ENCODE assay signal across 17 mouse cellular contexts in the genomic region with DNA sequence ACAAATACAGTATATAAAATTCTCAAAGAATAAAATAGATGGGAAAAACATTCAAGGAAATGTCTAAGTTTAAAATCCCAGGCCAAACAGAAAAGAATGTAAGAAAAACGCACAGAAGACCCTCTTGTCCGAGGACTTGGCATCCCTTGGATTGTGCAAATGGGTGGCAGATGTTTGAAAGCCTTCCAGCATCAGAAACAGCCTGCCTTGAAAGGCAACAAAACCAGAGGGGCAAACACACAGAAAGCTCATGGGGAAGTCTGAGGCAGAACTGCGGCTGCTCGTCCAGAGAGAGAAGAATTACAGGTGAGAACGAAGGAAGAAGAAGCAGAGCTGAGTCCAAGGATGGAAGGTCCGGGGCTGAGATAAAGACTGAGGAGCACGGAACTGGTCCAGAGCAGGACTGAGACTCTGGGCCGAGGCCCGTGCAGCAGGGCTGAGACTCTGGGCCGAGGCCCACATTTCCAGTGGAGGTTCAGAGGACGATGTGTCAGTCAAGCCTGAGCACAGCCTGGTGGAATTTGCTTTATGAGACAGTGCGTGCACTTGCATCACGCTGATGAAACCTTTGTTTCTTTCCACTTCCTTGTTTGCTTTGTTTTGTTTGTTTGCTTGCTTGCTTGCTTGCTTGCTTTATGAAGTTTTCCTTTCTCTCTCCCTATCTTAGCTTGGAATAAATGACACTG.
DNase-seq lines count a peak whose midpoint lies in the region; ATAC-seq and TF ChIP-seq lines count a peak whose summit lies in the region.
"Had no signal": no experiment of that assay in that cellular context is flagged by ENCODE, and none has a peak within 500 bp of the region (broad histone marks: within the 10 kb centered on the region; RNA-seq: fewer than 3 reads in every experiment).

No protein-coding gene starts in this region.

- DNase-seq in liver, embryonic 11.5 days (ENCODE audit: low spot score) = no peak
- no peak for DNase-seq in stomach, postnatal 0 days (ENCODE audit: low spot score)
- DNase-seq in adipocyte (ENCODE audit: low spot score) = no peak
- DNase-seq: adrenal gland, adult 8-10 months; cerebellum, adult 18-20 months; gastrocnemius, postnatal 25 days; lung, postnatal 14 days; right cerebral cortex, postnatal 14 days; thymus, postnatal 36 days had no signal

- peaks cover 5 to 9% of the 10 kb centered on the region in 2 experiments; a peak in 2 of 4 replicates for H3K4me1 ChIP-seq in heart, embryonic 14.5 days (ENCODE audit: control insufficient read depth in 2 of 2, insufficient read depth in 2 of 2, low read length in 2 of 2)
- peaks cover 3% of the 10 kb centered on the region; the same call in 1 of the 2 replicates for H3K4me1 ChIP-seq in heart, embryonic 11.5 days (ENCODE audit: control insufficient read depth, insufficient read depth, low read length)
- H3K4me1 ChIP-seq in liver, embryonic 16.5 days (ENCODE audit: control insufficient read depth, low read depth, low read length) = peaks cover 9% of the 10 kb centered on the region
- no peaks in the 10 kb centered on the region; the same call in 1 of the 2 replicates for H3K4me1 ChIP-seq in liver, embryonic 11.5 days (replicated peaks; ENCODE audit: control insufficient read depth, insufficient read depth, low read length)
- H3K4me1 ChIP-seq in forebrain, embryonic 16.5 days (replicated peaks; ENCODE audit: control insufficient read depth, insufficient read depth, low read length) = peaks cover 11% of the 10 kb centered on the region; the same call in 1 of the 2 replicates
- no peaks in the 10 kb centered on the region for H3K4me1 ChIP-seq in stomach, postnatal 0 days (replicated peaks; ENCODE audit: control insufficient read depth, insufficient read depth)

- no peak overlapping the region for H3K4me2 ChIP-seq in heart, embryonic 14.5 days (ENCODE audit: low read length)
- H3K4me2 ChIP-seq in heart, embryonic 11.5 days = no peak overlapping the region
- H3K4me2 ChIP-seq in liver, embryonic 16.5 days (ENCODE audit: low read depth, low read length) = peak overlapping the region; percentile 20; the same call in 1 of the 2 replicates
- H3K4me2 ChIP-seq in liver, embryonic 11.5 days = no peak overlapping the region
- H3K4me2 ChIP-seq in forebrain, embryonic 16.5 days (ENCODE audit: low read length) = no peak overlapping the region
- H3K4me2 ChIP-seq in stomach, postnatal 0 days (replicated peaks; ENCODE audit: low read depth) = no peak overlapping the region
- H3K4me2 ChIP-seq: heart, embryonic 13.5 days; limb, embryonic 12.5 days; stomach, embryonic 15.5 days had no signal

- WGBS in heart, embryonic 14.5 days = 84% methylated on average over 13 of the region's 13 CpGs
- 85% methylated on average over 13 of the region's 13 CpGs for WGBS in heart, embryonic 11.5 days (ENCODE audit: insufficient replicate concordance)
- WGBS in liver, embryonic 16.5 days (ENCODE audit: insufficient replicate concordance) = 52% methylated on average over 13 of the region's 13 CpGs
- 74% methylated on average over 13 of the region's 13 CpGs for WGBS in liver, embryonic 11.5 days
- 65% methylated on average over 13 of the region's 13 CpGs for WGBS in forebrain, embryonic 16.5 days
- 70% methylated on average over 13 of the region's 13 CpGs for WGBS in stomach, postnatal 0 days

- no peak overlapping the region for H3K9ac ChIP-seq in heart, embryonic 14.5 days (ENCODE audit: low read length)
- H3K9ac ChIP-seq in heart, embryonic 11.5 days (ENCODE audit: low read depth, low read length) = no peak overlapping the region
- H3K9ac ChIP-seq in liver, embryonic 16.5 days (ENCODE audit: low read depth, low read length) = no peak overlapping the region
- no peak overlapping the region for H3K9ac ChIP-seq in liver, embryonic 11.5 days (ENCODE audit: low read depth, low read length)
- no peak overlapping the region for H3K9ac ChIP-seq in forebrain, embryonic 16.5 days (replicated peaks; ENCODE audit: low read depth, low read length)
- H3K9ac ChIP-seq in stomach, postnatal 0 days (ENCODE audit: low read length) = no peak overlapping the region
- H3K9ac ChIP-seq: heart, embryonic 13.5 days; limb, embryonic 12.5 days; stomach, embryonic 15.5 days had no signal

- no peak for ATAC-seq in heart, embryonic 14.5 days (ENCODE audit: insufficient number of reproducible peaks, insufficient read depth, low FRiP score, low read depth)
- ATAC-seq in heart, embryonic 11.5 days (replicated peaks; ENCODE audit: insufficient number of reproducible peaks, low FRiP score, low TSS enrichment) = no peak
- ATAC-seq in liver, embryonic 16.5 days (ENCODE audit: low read depth) = no peak; the same call in 1 of the 2 replicates
- no peak for ATAC-seq in liver, embryonic 11.5 days (replicated peaks; ENCODE audit: low FRiP score)
- peak; percentile 75; the same call in 1 of the 2 replicates for ATAC-seq in forebrain, embryonic 16.5 days
- peak; percentile 67 for ATAC-seq in stomach, postnatal 0 days (ENCODE audit: low FRiP score, low TSS enrichment)
- ATAC-seq: Patski had no signal

- no peak for TF ChIP-seq CTCF in stomach, postnatal 0 days (IDR thresholded peaks at IDR 0.05; ENCODE audit: low read depth)

- no peaks in the 10 kb centered on the region for H3K27me3 ChIP-seq in heart, embryonic 14.5 days (ENCODE audit: control insufficient read depth, insufficient read depth, low read length)
- no peaks in the 10 kb centered on the region for H3K27me3 ChIP-seq in heart, embryonic 11.5 days (ENCODE audit: control insufficient read depth, insufficient read depth, low read length)
- no peaks in the 10 kb centered on the region for H3K27me3 ChIP-seq in liver, embryonic 16.5 days (ENCODE audit: control insufficient read depth, insufficient read depth, low read depth, low read length)
- no peaks in the 10 kb centered on the region for H3K27me3 ChIP-seq in liver, embryonic 11.5 days (replicated peaks; ENCODE audit: control insufficient read depth, insufficient read depth, low read length)
- H3K27me3 ChIP-seq in forebrain, embryonic 16.5 days (replicated peaks; ENCODE audit: control insufficient read depth, insufficient read depth, low read length) = no peaks in the 10 kb centered on the region
- H3K27me3 ChIP-seq in stomach, postnatal 0 days (ENCODE audit: control insufficient read depth, insufficient read depth, low read length) = no peaks in the 10 kb centered on the region
- H3K27me3 ChIP-seq: heart, embryonic 13.5 days; limb, embryonic 12.5 days; Patski; stomach, embryonic 15.5 days had no signal

- no peak for TF ChIP-seq EP300 in stomach, postnatal 0 days (optimal IDR thresholded peaks at IDR 0.05)

- no peak overlapping the region for H3K4me3 ChIP-seq in heart, embryonic 14.5 days (ENCODE audit: control insufficient read depth in 1 of 2, insufficient read depth in 1 of 2, low read depth in 1 of 2, low read length in 2 of 2)
- no peak overlapping the region for H3K4me3 ChIP-seq in heart, embryonic 11.5 days (ENCODE audit: low read depth, low read length)
- H3K4me3 ChIP-seq in liver, embryonic 16.5 days (ENCODE audit: low read depth, low read length) = no peak overlapping the region
- H3K4me3 ChIP-seq in liver, embryonic 11.5 days (ENCODE audit: low read depth, low read length) = no peak overlapping the region
- H3K4me3 ChIP-seq in forebrain, embryonic 16.5 days (replicated peaks; ENCODE audit: low read length) = no peak overlapping the region
- no peak overlapping the region for H3K4me3 ChIP-seq in stomach, postnatal 0 days (ENCODE audit: low read depth, low read length)
- H3K4me3 ChIP-seq: heart, embryonic 13.5 days; limb, embryonic 12.5 days; stomach, embryonic 15.5 days had no signal

- no peaks in the 10 kb centered on the region for H3K9me3 ChIP-seq in heart, embryonic 14.5 days (ENCODE audit: control insufficient read depth, low read length)
- no peaks in the 10 kb centered on the region for H3K9me3 ChIP-seq in heart, embryonic 11.5 days (replicated peaks; ENCODE audit: control insufficient read depth, low read length)
- no peaks in the 10 kb centered on the region for H3K9me3 ChIP-seq in liver, embryonic 16.5 days (replicated peaks; ENCODE audit: control insufficient read depth, low read length)
- no peaks in the 10 kb centered on the region for H3K9me3 ChIP-seq in liver, embryonic 11.5 days (ENCODE audit: control insufficient read depth, low read length)
- H3K9me3 ChIP-seq in forebrain, embryonic 16.5 days (ENCODE audit: control insufficient read depth, low read length) = no peaks in the 10 kb centered on the region
- no peaks in the 10 kb centered on the region for H3K9me3 ChIP-seq in stomach, postnatal 0 days (ENCODE audit: control insufficient read depth, low read length)
- H3K9me3 ChIP-seq: heart, embryonic 13.5 days; limb, embryonic 12.5 days; stomach, embryonic 15.5 days had no signal

- peak overlapping the region; percentile 19 to 31; a peak in 1 of 4 replicates for H3K27ac ChIP-seq in heart, embryonic 14.5 days (replicated peaks in 1 of 2; ENCODE audit: control insufficient read depth in 1 of 2, insufficient read depth in 1 of 2, low read depth in 2 of 2, low read length in 2 of 2)
- no peak overlapping the region for H3K27ac ChIP-seq in heart, embryonic 11.5 days (ENCODE audit: low read depth, low read length)
- H3K27ac ChIP-seq in liver, embryonic 16.5 days (ENCODE audit: low read length) = peak overlapping the region; percentile 44
- H3K27ac ChIP-seq in liver, embryonic 11.5 days (ENCODE audit: low read depth, low read length) = no peak overlapping the region; the same call in 1 of the 2 replicates
- H3K27ac ChIP-seq in forebrain, embryonic 16.5 days (ENCODE audit: low read length) = no peak overlapping the region
- no peak overlapping the region for H3K27ac ChIP-seq in stomach, postnatal 0 days (replicated peaks)
- H3K27ac ChIP-seq: heart, embryonic 13.5 days; limb, embryonic 12.5 days; stomach, embryonic 15.5 days had no signal

- no peaks in the 10 kb centered on the region for H3K36me3 ChIP-seq in heart, embryonic 14.5 days (ENCODE audit: control insufficient read depth, insufficient read depth, low read length)
- H3K36me3 ChIP-seq in heart, embryonic 11.5 days (ENCODE audit: control insufficient read depth, insufficient read depth, low read length) = no peaks in the 10 kb centered on the region
- H3K36me3 ChIP-seq in liver, embryonic 16.5 days (ENCODE audit: control insufficient read depth, insufficient read depth) = no peaks in the 10 kb centered on the region
- no peaks in the 10 kb centered on the region for H3K36me3 ChIP-seq in liver, embryonic 11.5 days (ENCODE audit: control insufficient read depth, insufficient read depth, low read length)
- no peaks in the 10 kb centered on the region for H3K36me3 ChIP-seq in forebrain, embryonic 16.5 days (ENCODE audit: control insufficient read depth, insufficient read depth)
- H3K36me3 ChIP-seq in stomach, postnatal 0 days (ENCODE audit: control insufficient read depth, insufficient read depth, low read length) = no peaks in the 10 kb centered on the region
- H3K36me3 ChIP-seq: heart, embryonic 13.5 days; limb, embryonic 12.5 days; stomach, embryonic 15.5 days had no signal

Comparison
In these comparisons a context has a peak if more than half of its experiments do, and no peak if none do; other contexts are left out.
1. H3K27ac ChIP-seq: peak in heart, embryonic 14.5 days (2 of 2) and liver, embryonic 16.5 days (single experiment); none in heart, embryonic 11.5 days (single experiment), liver, embryonic 11.5 days (single experiment), forebrain, embryonic 16.5 days (single experiment) and stomach, postnatal 0 days (single experiment).
2. ATAC-seq: peak in forebrain, embryonic 16.5 days (single experiment) and stomach, postnatal 0 days (single experiment); none in heart, embryonic 14.5 days (single experiment), heart, embryonic 11.5 days (single experiment), liver, embryonic 16.5 days (single experiment) and liver, embryonic 11.5 days (single experiment).